8 mouse cellular contexts compared by ENCODE assay signal in the genomic region with DNA sequence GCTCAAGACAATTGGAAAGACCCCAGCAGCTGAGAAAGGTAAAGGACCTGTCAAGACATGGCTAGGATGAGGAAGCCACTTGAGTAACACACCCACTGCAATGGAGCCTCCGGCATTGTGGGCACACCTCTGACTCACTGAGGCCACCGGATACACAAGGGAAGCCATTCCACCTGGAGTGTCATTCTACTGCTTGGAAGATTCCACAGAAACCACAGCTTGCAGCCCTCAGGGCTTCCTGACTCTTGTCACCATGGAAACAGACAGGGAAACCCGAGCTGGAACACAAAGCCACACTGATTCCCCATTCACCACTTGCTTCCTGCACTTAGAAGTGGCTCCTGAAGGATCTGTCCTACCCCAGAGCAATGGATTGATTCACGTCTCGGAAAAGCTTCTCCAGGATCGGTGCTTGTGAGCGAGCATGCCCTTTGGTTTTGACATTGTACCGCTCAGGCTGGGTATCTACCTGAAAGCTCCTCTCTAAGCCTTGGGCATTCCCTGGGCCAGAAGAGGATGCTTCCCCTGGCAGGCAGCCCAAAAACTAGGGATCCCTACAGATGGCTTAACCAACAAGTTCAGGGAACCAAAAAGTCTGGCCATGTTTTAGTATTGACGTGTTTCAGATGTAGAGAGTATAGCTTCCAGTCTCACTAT. TPM values are rescaled to one million over a fixed set of nuclear protein-coding genes. Genes with fewer than 3 reads are reported as not detected.
DNase-seq lines count a peak whose midpoint lies in the region; ATAC-seq lines count a peak whose summit lies in the region.
"Had no signal": no experiment of that assay in that cellular context is flagged by ENCODE, and none has a peak within 500 bp of the region (broad histone marks: within the 10 kb centered on the region; RNA-seq: fewer than 3 reads in every experiment).

No protein-coding gene starts in this region.

- no peak overlapping the region for H3K4me2 ChIP-seq in lung, embryonic 15.5 days
- H3K4me2 ChIP-seq in heart, embryonic 13.5 days = no peak overlapping the region
- H3K4me2 ChIP-seq: liver, embryonic 15.5 days had no signal

- DNase-seq in lung, postnatal 25 days (ENCODE audit: low spot score) = no peak
- peak; percentile 62 for DNase-seq in embryo, embryonic 10 days (ENCODE audit: low spot score)
- peak; percentile 61 to 69 for DNase-seq in kidney, postnatal 25 days
- no peak for DNase-seq in ovary, postnatal 36 days (ENCODE audit: low spot score)

- H3K9ac ChIP-seq in lung, embryonic 15.5 days = no peak overlapping the region
- H3K9ac ChIP-seq in heart, embryonic 13.5 days = no peak overlapping the region
- H3K9ac ChIP-seq: liver, embryonic 15.5 days had no signal

- no peaks in the 10 kb centered on the region for H3K27me3 ChIP-seq in lung, embryonic 15.5 days
- no peaks in the 10 kb centered on the region for H3K27me3 ChIP-seq in heart, embryonic 13.5 days (replicated peaks)
- H3K27me3 ChIP-seq: liver, embryonic 15.5 days had no signal

- 52% methylated on average over 9 of the region's 9 CpGs for WGBS in lung, embryonic 15.5 days
- WGBS in heart, embryonic 13.5 days = 62% methylated on average over 9 of the region's 9 CpGs

- no peaks in the 10 kb centered on the region for H3K9me3 ChIP-seq in lung, embryonic 15.5 days
- no peaks in the 10 kb centered on the region for H3K9me3 ChIP-seq in heart, embryonic 13.5 days
- H3K9me3 ChIP-seq: liver, embryonic 15.5 days had no signal

- H3K27ac ChIP-seq in lung, embryonic 15.5 days = peak overlapping the region; percentile 20; the same call in 1 of the 2 replicates
- H3K27ac ChIP-seq in heart, embryonic 13.5 days (replicated peaks) = peak overlapping the region; percentile 71
- H3K27ac ChIP-seq: liver, embryonic 15.5 days had no signal

- ATAC-seq in lung, embryonic 15.5 days (ENCODE audit: borderline replicate concordance, extremely low read depth, low FRiP score, low TSS enrichment) = peak; percentile 40; the same call in 1 of the 2 replicates
- ATAC-seq in heart, embryonic 13.5 days (ENCODE audit: extremely low read depth, insufficient number of reproducible peaks, low FRiP score, low TSS enrichment) = no peak
- no peak for ATAC-seq in inflammation-experienced regulatory T-cells, adult 6 months

- no peak overlapping the region for H3K4me3 ChIP-seq in lung, embryonic 15.5 days
- no peak overlapping the region for H3K4me3 ChIP-seq in heart, embryonic 13.5 days
- H3K4me3 ChIP-seq: liver, embryonic 15.5 days had no signal

- no peaks in the 10 kb centered on the region for H3K36me3 ChIP-seq in lung, embryonic 15.5 days
- H3K36me3 ChIP-seq in heart, embryonic 13.5 days = peaks cover 99% of the 10 kb centered on the region
- H3K36me3 ChIP-seq: liver, embryonic 15.5 days had no signal

- H3K4me1 ChIP-seq in lung, embryonic 15.5 days = peaks cover 27% of the 10 kb centered on the region
- peaks cover 88% of the 10 kb centered on the region for H3K4me1 ChIP-seq in heart, embryonic 13.5 days
- H3K4me1 ChIP-seq: liver, embryonic 15.5 days had no signal

RNA-seq across cellular contexts. Expression of gene Trib2, which starts 15.7 kb away (rescaled TPM):
- 24.1 and 24.8 TPM in 2 replicates for polyA plus RNA-seq in lung, embryonic 15.5 days (2015; fragmentation: Nextera tagmentation; extraction: Ambion mirVana)
- polyA plus RNA-seq in heart, embryonic 13.5 days (2015; fragmentation: Nextera tagmentation; extraction: Ambion mirVana) = 40.3 and 42.2 TPM in 2 replicates
- polyA plus RNA-seq in inflammation-experienced regulatory T-cells, adult 6 months (2017; shearing (Covaris generic)) = 10 to 100 TPM; 38.7 to 86.8 (median 66.6) TPM

Comparison
In these comparisons a context has a peak if more than half of its experiments do, and no peak if none do; other contexts are left out.
1. DNase-seq: peak in embryo, embryonic 10 days (single experiment) and kidney, postnatal 25 days (2 of 2); none in lung, postnatal 25 days (single experiment) and ovary, postnatal 36 days (single experiment).